Mouse (Mus musculus) liver, embryonic 11.5 days (tissue): ENCODE results near the gene Cdc45. TPM values are rescaled to one million over a fixed set of nuclear protein-coding genes. Genes with fewer than 3 reads are reported as not detected.

Experiments used
- polyA plus RNA-seq: library from polyadenylated mRNA; unstranded; fragments of >200 nt; fragmentation: Nextera tagmentation; extraction: Ambion mirVana; gene quantifications from 2 replicates; pipeline ENCODE4 v1.2.1, GENCODE M21; 2014

Gene Cdc45
- polyA plus RNA-seq, 1 experiment from 2014 or later = 66.7 TPM

Other genes starting within 250 kb of the Cdc45 start
- gene Tbx1, start 221.3 kb downstream of the Cdc45 start, polyA plus RNA-seq = 0.17 and 0.43 TPM in 2 replicates
- 42.4 and 46.3 TPM in 2 replicates for gene Gp1bb, start 189.6 kb downstream of the Cdc45 start, polyA plus RNA-seq
- not detected in 2 replicates for gene Gm49601, start 185.6 kb downstream of the Cdc45 start, polyA plus RNA-seq
- 6.0 and 6.2 TPM in 2 replicates for gene Sept5, start 182.0 kb downstream of the Cdc45 start, polyA plus RNA-seq
- gene Cldn5, start 35.1 kb downstream of the Cdc45 start, polyA plus RNA-seq = 18.5 and 18.8 TPM in 2 replicates
- 69.1 and 71.1 TPM in 2 replicates for gene Ufd1, start 208 bp downstream of the Cdc45 start, polyA plus RNA-seq
- gene 2510002D24Rik, start 24.6 kb upstream of the Cdc45 start, polyA plus RNA-seq = 41.9 and 51.5 TPM in 2 replicates
- 0.11 TPM in 1 of 2 replicates, not detected in the other for gene Gm28539, start 24.6 kb upstream of the Cdc45 start, polyA plus RNA-seq
- 134 and 136 TPM in 2 replicates for gene Mrpl40, start 64.9 kb upstream of the Cdc45 start, polyA plus RNA-seq
- gene Hira, start 65.0 kb upstream of the Cdc45 start, polyA plus RNA-seq = 9.4 and 13.1 TPM in 2 replicates